ENCODE assay signal across 8 mouse cellular contexts in genomic region chr2:154583906-154584872, GRCm38 (mm10). TPM values are rescaled to one million over a fixed set of nuclear protein-coding genes. Genes with fewer than 3 reads are reported as not detected.
DNase-seq lines count a peak whose midpoint lies in the region; ATAC-seq and TF ChIP-seq lines count a peak whose summit lies in the region.

No protein-coding gene starts in this region.

- H3K27me3 ChIP-seq in heart, embryonic 13.5 days (replicated peaks) = no peaks in the 10 kb centered on the region; the same call in 1 of the 2 replicates
- no peaks in the 10 kb centered on the region for H3K27me3 ChIP-seq in heart, adult 2 months (ENCODE audit: control insufficient read depth, insufficient read depth, low read length)
- H3K27me3 ChIP-seq in hindbrain, embryonic 14.5 days (ENCODE audit: control insufficient read depth, insufficient read depth, low read length) = no peaks in the 10 kb centered on the region
- no peaks in the 10 kb centered on the region for H3K27me3 ChIP-seq in limb, embryonic 15.5 days

- H3K4me2 ChIP-seq in heart, embryonic 13.5 days = no peak overlapping the region
- H3K4me2 ChIP-seq in hindbrain, embryonic 14.5 days (replicated peaks) = no peak overlapping the region
- H3K4me2 ChIP-seq in limb, embryonic 15.5 days = no peak overlapping the region

- H3K4me1 ChIP-seq in heart, embryonic 13.5 days = peaks cover 33% of the 10 kb centered on the region
- peaks cover 2% of the 10 kb centered on the region for H3K4me1 ChIP-seq in heart, adult 2 months (ENCODE audit: control insufficient read depth, insufficient read depth, low read length)
- H3K4me1 ChIP-seq in hindbrain, embryonic 14.5 days (replicated peaks; ENCODE audit: control insufficient read depth, insufficient read depth, low read length) = peaks cover 15% of the 10 kb centered on the region
- peaks cover 16% of the 10 kb centered on the region for H3K4me1 ChIP-seq in limb, embryonic 15.5 days

- 39% methylated on average over 15 of the region's 15 CpGs for WGBS in heart, embryonic 13.5 days
- 50% methylated on average over 15 of the region's 15 CpGs for WGBS in heart, adult 2 months
- WGBS in hindbrain, embryonic 14.5 days = 37% methylated on average over 15 of the region's 15 CpGs
- WGBS in limb, embryonic 15.5 days = 52% methylated on average over 15 of the region's 15 CpGs

- H3K9ac ChIP-seq in heart, embryonic 13.5 days = peak overlapping the region; percentile 20; the same call in 1 of the 2 replicates
- no peak overlapping the region for H3K9ac ChIP-seq in heart, adult 2 months (ENCODE audit: low read depth, low read length)
- no peak overlapping the region for H3K9ac ChIP-seq in hindbrain, embryonic 14.5 days
- no peak overlapping the region for H3K9ac ChIP-seq in limb, embryonic 15.5 days

- H3K27ac ChIP-seq in heart, embryonic 13.5 days (replicated peaks) = no peak overlapping the region
- no peak overlapping the region for H3K27ac ChIP-seq in heart, adult 2 months
- peak overlapping the region; percentile 40; the same call in 1 of the 2 replicates for H3K27ac ChIP-seq in hindbrain, embryonic 14.5 days
- H3K27ac ChIP-seq in limb, embryonic 15.5 days = no peak overlapping the region; the same call in 1 of the 2 replicates

- no peak for TF ChIP-seq EP300 in heart, adult 2 months (IDR thresholded peaks at IDR 0.05; ENCODE audit: insufficient read depth, low read depth, low read length)

- 0 out of 2 replicates have a peak, but pooled peaks cover 4% of the 10 kb centered on the region for H3K9me3 ChIP-seq in heart, embryonic 13.5 days
- H3K9me3 ChIP-seq in hindbrain, embryonic 14.5 days (ENCODE audit: control insufficient read depth, low read length) = no peaks in the 10 kb centered on the region
- no peaks in the 10 kb centered on the region for H3K9me3 ChIP-seq in limb, embryonic 15.5 days

- peaks cover 14% of the 10 kb centered on the region for H3K36me3 ChIP-seq in heart, embryonic 13.5 days
- no peaks in the 10 kb centered on the region for H3K36me3 ChIP-seq in heart, adult 2 months (ENCODE audit: control insufficient read depth, insufficient read depth, low read length)
- no peaks in the 10 kb centered on the region; the same call in 1 of the 2 replicates for H3K36me3 ChIP-seq in hindbrain, embryonic 14.5 days (replicated peaks; ENCODE audit: control insufficient read depth, insufficient read depth)
- H3K36me3 ChIP-seq in limb, embryonic 15.5 days = peaks cover 9% of the 10 kb centered on the region; the same call in 1 of the 2 replicates

- H3K4me3 ChIP-seq in heart, embryonic 13.5 days = no peak overlapping the region
- no peak overlapping the region for H3K4me3 ChIP-seq in heart, adult 2 months
- no peak overlapping the region for H3K4me3 ChIP-seq in hindbrain, embryonic 14.5 days (replicated peaks; ENCODE audit: low read length)
- no peak overlapping the region for H3K4me3 ChIP-seq in limb, embryonic 15.5 days

- ATAC-seq in heart, embryonic 13.5 days (ENCODE audit: extremely low read depth, insufficient number of reproducible peaks, low FRiP score, low TSS enrichment) = no peak
- peak; percentile 79 for ATAC-seq in hindbrain, embryonic 14.5 days (ENCODE audit: low FRiP score)
- ATAC-seq in limb, embryonic 15.5 days (ENCODE audit: insufficient number of reproducible peaks, low FRiP score, low TSS enrichment, low read depth) = peak; percentile 54; the same call in 1 of the 2 replicates

- no peak for DNase-seq in heart, adult 2 months
- peak; percentile 83 to 91 for DNase-seq in cerebellum, postnatal 14 days
- DNase-seq in hindbrain, embryonic 14.5 days (ENCODE audit: low spot score) = peak; percentile 54
- peak; percentile 94 to 97 for DNase-seq in right cerebral cortex, postnatal 10 days (ENCODE audit: low spot score in 2 of 2)
- DNase-seq in adrenal gland, postnatal 25 days = no peak
- no peak for DNase-seq in spleen, postnatal 10 days (ENCODE audit: low spot score in 2 of 2)

- H3K79me2 ChIP-seq in heart, adult 2 months (replicated peaks; ENCODE audit: control insufficient read depth, insufficient read depth, low read length) = no peaks in the 10 kb centered on the region

- intact Hi-C loops in heart, adult 2 months (cut with DNase I) = no loop called here

- no peak for TF ChIP-seq CTCF in heart, adult 2 months (IDR thresholded peaks at IDR 0.05)

- TF ChIP-seq POLR2A in heart, adult 2 months (IDR thresholded peaks at IDR 0.05; ENCODE audit: insufficient read depth, low read depth, low read length) = no peak

RNA-seq across cellular contexts. Expression of gene E2f1, which starts 14.5 kb away (rescaled TPM):
- polyA plus RNA-seq in heart, embryonic 13.5 days (2015; fragmentation: Nextera tagmentation; extraction: Ambion mirVana) = 15.5 and 17.8 TPM in 2 replicates
- total RNA-seq in heart, adult 2 months (2021) = under 1 TPM; 0.39 to 0.70 TPM
- 1.1 and 1.2 TPM in 2 replicates for polyA plus RNA-seq in heart, adult 2 months (2012; rRNA removed)
- polyA plus RNA-seq in hindbrain, embryonic 14.5 days (2014; fragmentation: Nextera tagmentation; extraction: Ambion mirVana) = 2.2 and 2.4 TPM in 2 replicates
- 18.3 and 23.1 TPM in 2 replicates for polyA plus RNA-seq in limb, embryonic 15.5 days (2015; fragmentation: Nextera tagmentation; extraction: Ambion mirVana)
- 11.2 and 13.2 TPM in 2 replicates for total RNA-seq in adrenal gland, postnatal 25 days (2021)

RNA-seq across cellular contexts. Expression of gene Pxmp4, which starts 19.3 kb away (rescaled TPM):
- 24.4 and 25.2 TPM in 2 replicates for polyA plus RNA-seq in heart, embryonic 13.5 days (2015; fragmentation: Nextera tagmentation; extraction: Ambion mirVana)
- total RNA-seq in heart, adult 2 months (2021) = 10 to 100 TPM; 20.9 to 21.5 TPM
- polyA plus RNA-seq in heart, adult 2 months (2012; rRNA removed) = 47.2 and 49.9 TPM in 2 replicates
- polyA plus RNA-seq in hindbrain, embryonic 14.5 days (2014; fragmentation: Nextera tagmentation; extraction: Ambion mirVana) = 17.3 and 18.5 TPM in 2 replicates
- 30.8 and 32.3 TPM in 2 replicates for polyA plus RNA-seq in limb, embryonic 15.5 days (2015; fragmentation: Nextera tagmentation; extraction: Ambion mirVana)
- 32.7 and 34.3 TPM in 2 replicates for total RNA-seq in adrenal gland, postnatal 25 days (2021)

RNA-seq across cellular contexts. Expression of gene Necab3, which starts 25.5 kb away (rescaled TPM):
- 1.0 and 1.4 TPM in 2 replicates for polyA plus RNA-seq in heart, embryonic 13.5 days (2015; fragmentation: Nextera tagmentation; extraction: Ambion mirVana)
- total RNA-seq in heart, adult 2 months (2021) = under 1 TPM; 0.20 to 0.23 TPM
- polyA plus RNA-seq in heart, adult 2 months (2012; rRNA removed) = 0.90 and 1.7 TPM in 2 replicates
- 13.6 and 15.2 TPM in 2 replicates for polyA plus RNA-seq in hindbrain, embryonic 14.5 days (2014; fragmentation: Nextera tagmentation; extraction: Ambion mirVana)
- polyA plus RNA-seq in limb, embryonic 15.5 days (2015; fragmentation: Nextera tagmentation; extraction: Ambion mirVana) = 3.7 and 4.0 TPM in 2 replicates
- total RNA-seq in adrenal gland, postnatal 25 days (2021) = 2.0 and 2.1 TPM in 2 replicates

RNA-seq across cellular contexts. Expression of gene Zfp341, which starts 28.9 kb away (rescaled TPM):
- polyA plus RNA-seq in heart, embryonic 13.5 days (2015; fragmentation: Nextera tagmentation; extraction: Ambion mirVana) = 0.68 and 0.74 TPM in 2 replicates
- total RNA-seq in heart, adult 2 months (2021) = 1 to 10 TPM; 2.7 to 3.1 TPM
- polyA plus RNA-seq in heart, adult 2 months (2012; rRNA removed) = 4.0 and 4.9 TPM in 2 replicates
- 2.0 and 2.4 TPM in 2 replicates for polyA plus RNA-seq in hindbrain, embryonic 14.5 days (2014; fragmentation: Nextera tagmentation; extraction: Ambion mirVana)
- 1.2 and 1.5 TPM in 2 replicates for polyA plus RNA-seq in limb, embryonic 15.5 days (2015; fragmentation: Nextera tagmentation; extraction: Ambion mirVana)
- 3.3 and 3.6 TPM in 2 replicates for total RNA-seq in adrenal gland, postnatal 25 days (2021)

RNA-seq across cellular contexts. Expression of gene 4930519P11Rik, which starts 29.0 kb away (rescaled TPM):
- polyA plus RNA-seq in heart, embryonic 13.5 days (2015; fragmentation: Nextera tagmentation; extraction: Ambion mirVana) = not detected in 2 replicates
- total RNA-seq in heart, adult 2 months (2021) = not detected
- polyA plus RNA-seq in heart, adult 2 months (2012; rRNA removed) = 0.57 TPM in 1 of 2 replicates, not detected in the other
- 0.47 and 0.59 TPM in 2 replicates for polyA plus RNA-seq in hindbrain, embryonic 14.5 days (2014; fragmentation: Nextera tagmentation; extraction: Ambion mirVana)
- polyA plus RNA-seq in limb, embryonic 15.5 days (2015; fragmentation: Nextera tagmentation; extraction: Ambion mirVana) = 0.67 TPM in 1 of 2 replicates, not detected in the other
- total RNA-seq in adrenal gland, postnatal 25 days (2021) = 1.2 TPM in 1 of 2 replicates, not detected in the other

Comparison
In these comparisons a context has a peak if more than half of its experiments do, and no peak if none do; other contexts are left out.
1. DNase-seq: peak in cerebellum, postnatal 14 days (2 of 2), hindbrain, embryonic 14.5 days (single experiment) and right cerebral cortex, postnatal 10 days (2 of 2); none in heart, adult 2 months (0 of 2), adrenal gland, postnatal 25 days (single experiment) and spleen, postnatal 10 days (0 of 2).